Mouse (Mus musculus) effector memory CD4-positive, alpha-beta T cell, adult 7 months (primary cell): ENCODE data around the gene Best1. TPM values are rescaled to one million over a fixed set of nuclear protein-coding genes. Genes with fewer than 3 reads are reported as not detected.

Experiments
- polyA plus RNA-seq: library from polyadenylated mRNA; unstranded; fragments of 100-300 nt; shearing (Covaris generic); gene quantifications from one replicate; pipeline ENCODE4 v1.2.1, GENCODE M21; 2017

Gene Best1
- polyA plus RNA-seq: 0.55 TPM

GRCm38 (mm10) chr19:10001206-10001969 lies at the start of gene Best1, which contains the start of gene Rab3il1:
Gene Best1, minus strand, starts transcription at chr19:10001633.
Gene Rab3il1, plus strand, starts transcription at chr19:10001669.

GRCm38 (mm10) chr19:10041388-10042148 lies 40.1 kb upstream of the Best1 start, which contains the start of gene Fads3:
Gene Fads3, plus strand, starts transcription at chr19:10041569.

GRCm38 (mm10) chr19:9980258-9980657 lies 21.2 kb downstream of the Best1 start, which contains the start of gene Fth1:
Gene Fth1, plus strand, starts transcription at chr19:9980598.

Other genes with a start within 250 kb of the Best1 start
- not detected for gene Scgb2a2, start 154.1 kb downstream of the Best1 start, polyA plus RNA-seq
- 42.4 TPM for gene Incenp, start 102.1 kb downstream of the Best1 start, polyA plus RNA-seq
- 3,576 TPM for gene Fth1, start 21.0 kb downstream of the Best1 start, polyA plus RNA-seq
- not detected for gene Rab3il1, start within 50 bp of the Best1 start, polyA plus RNA-seq
- gene Fads3, start 39.9 kb upstream of the Best1 start, polyA plus RNA-seq: 0.33 TPM
- gene Fads2, start 100.1 kb upstream of the Best1 start, polyA plus RNA-seq: 0.34 TPM
- gene Fads1, start 181.3 kb upstream of the Best1 start, polyA plus RNA-seq: 7.1 TPM
- gene Tmem258, start 202.4 kb upstream of the Best1 start, polyA plus RNA-seq: 204 TPM
- 20.3 TPM for gene Fen1, start 202.5 kb upstream of the Best1 start, polyA plus RNA-seq
- gene Myrf, start 239.1 kb upstream of the Best1 start, polyA plus RNA-seq: 0.15 TPM